9 mouse cellular contexts compared by ENCODE assay signal in the genomic region with DNA sequence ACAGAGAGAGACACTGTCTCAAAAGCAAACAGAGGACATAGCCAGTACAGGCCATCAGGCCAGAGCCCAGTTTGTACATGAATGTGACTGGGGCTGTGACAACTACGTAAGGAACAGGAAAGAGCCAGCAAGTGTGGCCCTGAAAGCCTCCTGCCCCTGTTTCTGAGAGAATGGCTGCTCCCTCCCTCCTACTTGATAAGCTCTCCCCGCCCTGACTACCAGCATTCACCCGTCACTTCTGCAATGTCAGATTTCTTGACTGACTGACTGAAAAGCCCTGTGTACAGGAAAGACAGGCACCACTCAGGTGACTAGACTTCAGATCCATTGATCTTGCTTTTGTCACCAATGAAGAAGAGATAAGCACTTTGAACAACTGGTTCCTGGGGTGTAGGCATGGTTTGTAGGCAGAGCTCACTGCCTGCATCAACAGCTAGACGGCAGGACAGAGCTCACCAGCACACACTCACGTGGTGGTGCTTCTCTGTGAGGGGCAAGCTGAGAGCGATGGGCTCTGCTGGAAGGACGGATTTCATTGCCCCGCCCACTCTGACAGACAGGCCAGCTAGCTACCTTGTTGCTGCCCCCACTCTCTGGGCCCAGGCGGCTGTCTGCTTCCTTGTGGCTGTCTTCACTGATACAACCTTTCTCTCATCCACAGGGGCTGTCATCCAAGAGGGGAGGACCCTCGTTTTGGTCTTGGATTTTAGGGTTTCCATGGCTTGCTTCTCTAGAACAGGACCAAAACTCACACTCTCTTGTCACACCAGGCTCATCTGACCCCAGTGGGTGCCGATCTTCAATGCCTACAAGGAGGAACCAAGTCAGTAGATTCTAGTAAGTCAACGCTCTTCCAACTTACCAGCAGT. TPM values are rescaled to one million over a fixed set of nuclear protein-coding genes. Genes with fewer than 3 reads are reported as not detected.
DNase-seq lines count a peak whose midpoint lies in the region; ATAC-seq and TF ChIP-seq lines count a peak whose summit lies in the region.
"Had no signal": no experiment of that assay in that cellular context is flagged by ENCODE, and none has a peak within 500 bp of the region (broad histone marks: within the 10 kb centered on the region; RNA-seq: fewer than 3 reads in every experiment).

No protein-coding gene starts in this region.

- H3K27me3 ChIP-seq in G1E (ENCODE audit: insufficient read depth, low read length), result no peaks in the 10 kb centered on the region
- no peaks in the 10 kb centered on the region for H3K27me3 ChIP-seq in heart, embryonic 16.5 days (ENCODE audit: control insufficient read depth, insufficient read depth, low read length)
- H3K27me3 ChIP-seq in liver, embryonic 16.5 days (ENCODE audit: control insufficient read depth, insufficient read depth, low read depth, low read length), result no peaks in the 10 kb centered on the region
- H3K27me3 ChIP-seq: Patski had no signal

- intact Hi-C loops in heart, postnatal 36 days (cut with DNase I), result loop anchor here (5.0 kb wide), 3 partner anchors 36 to 364 kb away; a partner anchor contains a TSS

- TF ChIP-seq CTCF in G1E (IDR thresholded peaks at IDR 0.05; ENCODE audit: low read depth, low read length), result no peak

- WGBS in heart, embryonic 16.5 days, result 44% methylated on average over 12 of the region's 12 CpGs
- 13% methylated on average over 12 of the region's 12 CpGs for WGBS in liver, embryonic 16.5 days (ENCODE audit: insufficient replicate concordance)

- peak overlapping the region; percentile 86 for H3K27ac ChIP-seq in heart, embryonic 16.5 days (ENCODE audit: low read length)
- H3K27ac ChIP-seq in liver, embryonic 16.5 days (ENCODE audit: low read length), result peak overlapping the region; percentile 87

- DNase-seq in heart, adult 11 months, result peak; percentile 94
- no peak for DNase-seq in heart, postnatal 36 days
- peak; percentile 58 for DNase-seq in G1E (ENCODE audit: low spot score)
- DNase-seq in spleen, postnatal 10 days (ENCODE audit: low spot score in 2 of 2), result peak; percentile 55 to 60
- no peak for DNase-seq in right cerebral cortex, postnatal 4 days
- DNase-seq in ovary, adult 18-20 months (ENCODE audit: low spot score), result no peak

- peaks cover 59% of the 10 kb centered on the region for H3K4me1 ChIP-seq in G1E (ENCODE audit: insufficient read depth, low read depth, low read length)
- peaks cover 34% of the 10 kb centered on the region for H3K4me1 ChIP-seq in heart, embryonic 16.5 days (ENCODE audit: control insufficient read depth, insufficient read depth, low read length)
- peaks cover 48% of the 10 kb centered on the region for H3K4me1 ChIP-seq in liver, embryonic 16.5 days (ENCODE audit: control insufficient read depth, low read depth, low read length)

- peaks cover 77% of the 10 kb centered on the region for H3K36me3 ChIP-seq in G1E (replicated peaks)
- peaks cover 2% of the 10 kb centered on the region; the same call in 1 of the 2 replicates for H3K36me3 ChIP-seq in heart, embryonic 16.5 days (ENCODE audit: control insufficient read depth, insufficient read depth)
- peaks cover 8% of the 10 kb centered on the region for H3K36me3 ChIP-seq in liver, embryonic 16.5 days (ENCODE audit: control insufficient read depth, insufficient read depth)

- peak; percentile 58 for ATAC-seq in G1E (ENCODE audit: extremely low read depth, insufficient number of reproducible peaks, low FRiP score, poor library complexity, severe bottlenecking)
- no peak for ATAC-seq in heart, embryonic 16.5 days (replicated peaks; ENCODE audit: extremely low read depth, insufficient read depth, low FRiP score)
- peak; percentile 25; the same call in 1 of the 2 replicates for ATAC-seq in liver, embryonic 16.5 days (ENCODE audit: low read depth)
- ATAC-seq: Patski had no signal

- H3K9me3 ChIP-seq in G1E (replicated peaks), result no peaks in the 10 kb centered on the region
- no peaks in the 10 kb centered on the region for H3K9me3 ChIP-seq in heart, embryonic 16.5 days (replicated peaks; ENCODE audit: control insufficient read depth, low read length)
- no peaks in the 10 kb centered on the region for H3K9me3 ChIP-seq in liver, embryonic 16.5 days (replicated peaks; ENCODE audit: control insufficient read depth, low read length)

- peak overlapping the region; percentile 66; the same call in 1 of the 2 replicates for H3K4me2 ChIP-seq in heart, embryonic 16.5 days (ENCODE audit: low read depth, low read length)
- H3K4me2 ChIP-seq in liver, embryonic 16.5 days (ENCODE audit: low read depth, low read length), result peak overlapping the region; percentile 79

- H3K9ac ChIP-seq in heart, embryonic 16.5 days (ENCODE audit: low read length), result peak overlapping the region; percentile 23; the same call in 1 of the 2 replicates
- peak overlapping the region; percentile 90 for H3K9ac ChIP-seq in liver, embryonic 16.5 days (ENCODE audit: low read depth, low read length)

- peak overlapping the region; percentile 86; the same call in 1 of the 2 replicates for H3K4me3 ChIP-seq in G1E (ENCODE audit: low read depth, low read length)
- H3K4me3 ChIP-seq in heart, embryonic 16.5 days (ENCODE audit: low read length), result no peak overlapping the region
- peak overlapping the region; percentile 7; the same call in 1 of the 2 replicates for H3K4me3 ChIP-seq in liver, embryonic 16.5 days (ENCODE audit: low read depth, low read length)

RNA-seq across cellular contexts. Expression of a gene that starts 1.7 kb away (rescaled TPM):
- 1 to 10 TPM; 2.3 to 3.5 TPM for total RNA-seq in heart, postnatal 36 days (2021)
- total RNA-seq in G1E (2014; fragmentation: Nextera tagmentation) (12.8 and 17.4 TPM in 2 replicates), G1E (2017) (20.1 and 25.3 TPM in 2 replicates)
- polyA plus RNA-seq in G1E (2012), result 7.9 and 8.1 TPM in 2 replicates
- polyA plus RNA-seq in heart, embryonic 16.5 days (2015; fragmentation: Nextera tagmentation; extraction: Ambion mirVana), result 9.0 and 9.7 TPM in 2 replicates
- polyA plus RNA-seq in liver, embryonic 16.5 days (2015; fragmentation: Nextera tagmentation; extraction: Ambion mirVana), result 5.7 and 5.9 TPM in 2 replicates

RNA-seq across cellular contexts. Expression of a gene that starts 13.3 kb away (rescaled TPM):
- total RNA-seq in heart, postnatal 36 days (2021), result 10 to 100 TPM; 34.9 to 38.0 TPM
- 2.6 and 7.1 TPM in 2 replicates for total RNA-seq in G1E (2014; fragmentation: Nextera tagmentation)
- total RNA-seq in G1E (2017), result 2.5 and 3.3 TPM in 2 replicates
- polyA plus RNA-seq in G1E (2012), result 0.07 and 0.22 TPM in 2 replicates
- polyA plus RNA-seq in heart, embryonic 16.5 days (2015; fragmentation: Nextera tagmentation; extraction: Ambion mirVana), result 2.5 TPM in 2 replicates
- polyA plus RNA-seq in liver, embryonic 16.5 days (2015; fragmentation: Nextera tagmentation; extraction: Ambion mirVana), result 8.8 and 10.0 TPM in 2 replicates

RNA-seq across cellular contexts. Expression of a gene that starts 34.5 kb away (rescaled TPM):
- 10 to 100 TPM; 11.4 to 15.5 TPM for total RNA-seq in heart, postnatal 36 days (2021)
- total RNA-seq in G1E (2014; fragmentation: Nextera tagmentation) (16.7 and 19.9 TPM in 2 replicates), G1E (2017) (18.9 and 19.3 TPM in 2 replicates)
- polyA plus RNA-seq in G1E (2012), result 12.7 and 16.1 TPM in 2 replicates
- polyA plus RNA-seq in heart, embryonic 16.5 days (2015; fragmentation: Nextera tagmentation; extraction: Ambion mirVana), result 8.3 and 9.5 TPM in 2 replicates
- polyA plus RNA-seq in liver, embryonic 16.5 days (2015; fragmentation: Nextera tagmentation; extraction: Ambion mirVana), result 9.6 and 10.3 TPM in 2 replicates

RNA-seq across cellular contexts. Expression of a gene that starts 43.8 kb away (rescaled TPM):
- not detected for total RNA-seq in heart, postnatal 36 days (2021)
- total RNA-seq in G1E (2014; fragmentation: Nextera tagmentation), result not detected in 2 replicates
- total RNA-seq in G1E (2017), result 0.11 TPM in 1 of 2 replicates, not detected in the other
- not detected in 2 replicates for polyA plus RNA-seq in G1E (2012)
- polyA plus RNA-seq in heart, embryonic 16.5 days (2015; fragmentation: Nextera tagmentation; extraction: Ambion mirVana), result 0.30 TPM in 1 of 2 replicates, not detected in the other
- polyA plus RNA-seq in liver, embryonic 16.5 days (2015; fragmentation: Nextera tagmentation; extraction: Ambion mirVana), result not detected in 2 replicates
- polyA plus RNA-seq: Patski had no signal

Comparison
In these comparisons a context has a peak if more than half of its experiments do, and no peak if none do; other contexts are left out.
1. DNase-seq: peak in heart, adult 11 months (single experiment), G1E (single experiment) and spleen, postnatal 10 days (2 of 2); none in heart, postnatal 36 days (0 of 2), right cerebral cortex, postnatal 4 days (single experiment) and ovary, adult 18-20 months (single experiment).